Mouse (Mus musculus) B cell, adult (primary cell): Measurements from ENCODE around the gene Matk. TPM values are rescaled to one million over a fixed set of nuclear protein-coding genes. Genes with fewer than 3 reads are reported as not detected.

Experiments used
- total RNA-seq: library from RNA; stranded (reverse); gene quantifications from 4 replicates; pipeline ENCODE4 v1.2.4, GENCODE M21; 2023; ENCODE audit not compliant: inconsistent age

The Matk gene
- total RNA-seq: 22.2 to 31.3 TPM (median 26.5 TPM) in 4 replicates

DNA sequence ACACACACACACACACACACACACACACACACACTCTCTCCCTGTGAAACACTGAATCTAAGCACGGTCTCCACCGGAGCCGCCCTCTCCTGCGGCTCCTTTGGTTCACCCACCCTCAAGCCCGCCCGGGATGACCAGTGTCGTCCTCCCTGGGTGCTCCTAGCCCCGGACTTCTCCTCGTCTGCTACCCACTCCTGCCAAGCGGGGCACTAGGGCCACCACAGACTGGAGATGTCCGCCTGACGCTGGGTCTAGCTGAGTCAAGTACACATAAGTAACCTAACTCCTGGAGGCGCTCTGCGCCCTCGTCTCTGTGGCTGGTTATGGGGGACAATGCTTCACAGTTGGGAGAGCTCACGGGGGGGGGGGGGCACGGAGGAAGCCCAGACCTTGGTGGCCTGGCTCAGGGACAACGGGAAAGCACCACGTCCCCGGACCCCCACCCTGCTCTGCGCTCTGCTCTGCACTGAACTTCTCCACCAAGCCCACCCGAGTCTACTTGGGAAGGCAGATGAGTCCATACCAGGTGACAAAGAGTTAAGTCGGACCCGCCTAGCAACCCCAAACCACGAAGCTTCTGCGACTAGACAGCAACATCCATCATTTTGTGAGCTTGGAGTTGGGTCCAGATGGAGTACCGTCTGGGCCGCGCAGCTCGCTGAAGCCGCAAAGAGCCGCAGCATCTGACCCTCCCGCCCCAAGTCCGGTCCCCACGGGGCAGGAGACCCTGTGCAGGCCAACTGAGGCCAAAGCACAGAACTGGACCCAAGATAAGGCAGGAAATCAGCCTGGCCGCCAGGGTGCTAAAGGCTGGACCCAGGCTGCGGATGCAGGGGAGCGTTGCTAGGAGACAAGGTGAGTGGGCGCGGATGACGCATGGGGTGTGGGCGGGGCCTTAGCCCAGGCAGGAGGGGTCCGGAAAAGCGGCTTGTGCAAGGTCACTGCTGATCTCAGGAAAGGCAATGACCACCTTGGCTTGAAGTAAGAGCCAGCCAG lies at the start of gene Matk:
Gene Matk (plus strand): TSS at position 512 of the 996 bp plus-strand sequence.

DNA sequence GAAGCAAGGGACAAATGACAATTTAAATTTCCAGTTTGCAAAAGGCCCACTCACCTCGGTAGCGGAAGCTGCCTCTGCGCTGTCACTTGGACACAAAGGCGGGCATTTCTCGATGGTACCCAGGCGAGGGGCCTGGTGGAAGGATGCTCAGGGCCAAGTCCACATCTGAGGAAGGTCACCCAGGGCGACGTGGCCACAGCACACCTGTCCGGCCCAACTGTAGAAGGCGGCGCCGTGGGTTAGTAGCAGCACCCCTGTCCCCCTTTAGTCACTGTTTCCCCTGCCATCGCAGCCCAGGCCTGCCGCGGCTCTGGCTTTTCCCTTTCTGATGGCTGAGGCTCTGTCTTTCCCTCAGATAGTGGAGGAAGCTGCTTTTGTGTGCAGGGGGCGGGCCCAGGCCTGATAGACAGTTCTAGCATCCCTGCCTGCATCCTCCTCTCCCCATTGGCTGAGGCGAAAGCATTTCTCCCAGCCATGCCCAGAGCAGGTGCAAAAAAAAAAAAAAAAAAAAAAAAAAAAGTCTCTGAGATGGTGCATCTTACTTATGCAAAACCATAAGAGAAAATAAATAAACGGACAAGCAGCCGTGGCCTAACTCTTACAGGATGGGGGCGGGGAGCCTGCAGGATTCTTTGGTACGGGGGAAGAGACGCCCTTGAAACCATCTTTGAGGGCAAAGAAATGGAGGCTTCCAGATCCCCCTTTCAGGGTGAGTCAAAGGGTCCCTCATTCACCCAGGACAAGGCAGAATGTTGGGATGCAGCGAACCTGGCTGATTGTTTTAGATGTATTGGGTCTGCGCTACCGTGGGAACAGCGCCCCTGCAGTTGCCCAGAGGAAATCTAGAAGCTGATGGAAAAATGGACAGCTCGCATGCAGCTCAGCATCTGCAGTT lies 22.1 kb upstream of the Matk start, which contains the start of gene Atcay:
Gene Atcay (minus strand): TSS at position 396 of the 895 bp plus-strand sequence.

DNA sequence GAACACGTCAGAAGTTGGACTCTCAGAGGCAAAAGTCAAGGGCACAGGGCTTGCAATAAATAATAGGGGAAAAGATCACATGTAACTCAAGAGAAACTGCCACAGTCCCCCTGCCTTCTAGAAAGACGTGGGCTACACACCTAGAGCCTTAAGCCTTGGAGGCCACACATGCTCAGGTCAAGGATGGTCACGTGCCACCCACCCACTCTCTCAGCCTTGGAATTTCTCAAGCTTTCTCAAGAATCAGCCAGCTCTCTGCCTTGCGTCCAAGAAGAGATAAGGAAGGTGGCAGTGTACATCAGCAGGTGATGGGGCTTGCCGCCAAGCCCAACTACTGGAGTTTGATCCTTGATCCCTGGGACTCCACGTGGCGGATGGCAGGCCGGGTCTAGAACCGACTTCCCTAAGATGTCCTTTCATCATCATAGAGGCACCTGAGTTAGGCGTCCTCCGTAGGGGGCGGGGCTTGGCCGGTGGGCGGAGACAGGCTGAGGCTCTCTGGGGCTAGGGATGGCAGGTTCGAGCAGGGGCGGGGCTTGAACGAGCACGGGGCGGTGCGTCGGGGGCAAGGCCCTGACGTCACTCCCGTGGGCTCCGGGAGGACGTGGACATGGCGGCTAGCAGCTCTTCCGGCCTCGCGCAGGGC lies 20.0 kb upstream of the Matk start, which contains the start of gene Zfr2:
Gene Zfr2 (plus strand): TSS at position 576 of the 646 bp plus-strand sequence.

DNA sequence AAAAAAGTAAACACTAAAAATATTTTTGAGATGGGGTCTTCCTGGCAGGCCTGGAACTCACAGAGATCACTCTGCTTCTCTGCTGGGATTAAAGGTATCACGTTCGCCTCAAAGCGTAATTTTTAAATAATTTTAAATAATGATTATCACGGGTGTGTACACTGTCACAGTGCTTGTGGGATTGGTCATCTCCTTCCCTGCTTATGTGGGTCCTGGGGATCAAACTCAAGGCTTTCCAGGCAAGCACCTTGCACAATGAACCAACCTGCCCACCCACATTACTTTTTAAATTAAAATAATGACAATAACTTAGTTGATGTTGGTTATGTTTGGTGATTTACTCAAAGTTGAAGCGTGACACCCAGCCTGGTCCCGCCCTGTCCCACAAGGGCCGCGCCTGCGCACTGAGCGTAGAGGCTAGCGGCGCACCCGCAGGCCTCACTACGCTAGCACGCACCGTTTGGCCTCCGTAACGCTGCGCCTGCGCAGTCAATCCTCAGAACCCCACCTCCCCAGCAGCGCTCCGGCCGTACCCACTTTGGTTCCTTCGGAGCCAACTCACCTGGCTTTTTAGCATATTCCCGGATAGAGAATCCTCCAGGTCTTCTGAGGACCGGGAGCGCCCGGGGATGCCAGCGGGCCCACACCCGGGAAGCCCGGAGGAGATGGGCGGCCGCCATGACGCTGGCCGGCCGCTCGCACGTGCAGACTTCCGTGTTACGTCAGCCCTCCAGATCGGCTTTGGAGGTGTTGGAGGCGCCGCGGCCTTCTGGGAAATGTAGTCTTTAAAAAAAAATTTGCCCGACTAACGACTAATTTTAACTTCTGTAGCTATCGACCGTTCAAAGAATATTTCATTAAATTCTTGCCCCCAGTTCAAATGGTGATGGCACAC lies 13.7 kb downstream of the Matk start, which contains the start of the genes Mrpl54 and Apba3:
Gene Mrpl54 (minus strand): TSS at position 724 of the 895 bp plus-strand sequence.
Gene Apba3 (plus strand): TSS at position 750 of the 895 bp plus-strand sequence.

DNA sequence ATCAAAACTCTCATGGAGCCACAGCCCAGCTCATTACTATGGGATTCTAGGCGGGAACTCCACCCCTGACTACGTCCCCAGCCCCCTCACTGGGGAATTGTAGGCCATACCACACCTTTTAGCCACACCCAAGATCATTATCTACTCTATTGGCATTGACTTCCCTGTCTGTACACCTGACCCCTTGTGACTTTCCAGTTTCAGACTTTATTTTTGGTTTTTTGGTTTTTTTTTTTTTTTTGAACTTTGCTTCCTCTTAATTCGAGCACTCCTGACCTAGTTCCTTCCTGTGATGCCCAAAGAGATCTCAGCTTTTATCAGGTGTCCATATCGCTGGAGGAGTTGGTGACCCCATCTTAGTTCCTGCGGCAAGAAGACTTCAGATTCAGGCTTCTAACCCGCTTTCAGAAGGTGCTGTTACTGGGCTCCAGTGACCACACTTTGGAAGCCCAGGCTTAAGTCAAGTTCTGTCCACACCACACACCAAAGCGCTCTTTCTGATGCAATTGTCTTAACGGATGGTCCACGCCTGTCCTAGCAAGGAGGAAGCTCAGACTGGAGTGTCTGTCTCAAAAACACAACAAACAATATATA lies 38.9 kb downstream of the Matk start, which contains the start of gene Tjp3:
Gene Tjp3 (minus strand): TSS at position 71 of the 594 bp plus-strand sequence.

DNA sequence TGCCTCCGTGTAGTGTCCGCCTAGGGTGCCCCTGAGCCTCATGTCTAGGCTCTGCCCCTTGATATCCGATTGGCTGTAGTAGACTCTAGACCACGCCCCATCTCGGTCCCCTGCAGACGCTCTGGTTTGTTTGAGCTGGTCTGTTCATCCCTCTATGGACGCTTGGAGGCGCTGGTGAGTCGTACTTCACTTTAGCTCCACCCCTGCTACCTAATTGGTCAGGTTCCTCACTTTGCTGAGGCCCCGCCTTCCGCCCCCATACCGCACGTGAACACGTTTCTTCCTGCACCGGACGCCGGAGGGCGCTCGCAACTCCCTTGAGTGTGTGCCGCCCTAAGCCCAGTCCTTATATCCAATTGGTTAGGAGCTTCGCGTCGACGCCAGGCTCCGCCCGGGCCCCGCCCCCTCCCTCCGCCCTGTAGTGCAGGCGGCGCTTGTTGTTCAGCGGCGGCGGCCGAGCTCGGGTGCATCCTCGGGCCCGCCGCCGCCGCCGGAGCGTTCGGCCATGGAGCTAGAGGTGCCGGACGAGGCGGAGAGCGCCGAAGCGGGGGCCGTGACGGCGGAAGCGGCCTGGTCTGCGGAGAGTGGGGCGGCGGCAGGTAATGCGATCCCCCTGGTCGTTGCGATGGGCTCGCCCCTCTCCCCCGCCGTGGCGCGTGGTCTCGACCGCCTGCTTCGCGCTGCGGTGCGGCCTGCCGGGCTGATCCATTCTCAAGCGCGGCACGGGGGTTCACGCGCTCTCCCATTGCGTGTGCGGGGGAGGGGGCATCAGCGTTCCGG lies 40.0 kb downstream of the Matk start, which contains the start of gene Pip5k1c:
Gene Pip5k1c (plus strand): TSS at position 410 of the 780 bp plus-strand sequence.

Other genes with a start within 250 kb of the Matk start
- 0.19 to 0.39 TPM (median 0.22 TPM) in 3 of 4 replicates, not detected in the other for gene Gng7, start 238.0 kb upstream of the Matk start, total RNA-seq
- gene Diras1, start 227.3 kb upstream of the Matk start, total RNA-seq: not detected in 4 replicates
- 10.1 to 13.0 TPM (median 12.5 TPM) in 4 replicates for gene Slc39a3, start 215.5 kb upstream of the Matk start, total RNA-seq
- 62.6 to 68.2 TPM (median 64.7 TPM) in 4 replicates for gene Sgta, start 192.8 kb upstream of the Matk start, total RNA-seq
- gene Thop1, start 182.9 kb upstream of the Matk start, total RNA-seq: 17.0 to 20.3 TPM (median 17.5 TPM) in 4 replicates
- gene Creb3l3, start 154.1 kb upstream of the Matk start, total RNA-seq: not detected in 4 replicates
- 129 to 154 TPM (median 146 TPM) in 4 replicates for gene Map2k2, start 147.0 kb upstream of the Matk start, total RNA-seq
- gene Zbtb7a, start 117.7 kb upstream of the Matk start, total RNA-seq: 96.3 to 108 TPM (median 102 TPM) in 4 replicates
- gene Pias4, start 85.0 kb upstream of the Matk start, total RNA-seq: 56.6 to 67.0 TPM (median 64.0 TPM) in 4 replicates
- gene Eef2, start 76.3 kb upstream of the Matk start, total RNA-seq: 2,010 to 2,056 TPM (median 2,036 TPM) in 4 replicates
- gene Dapk3, start 69.9 kb upstream of the Matk start, total RNA-seq: 75.8 to 91.0 TPM (median 85.2 TPM) in 4 replicates
- not detected in 4 replicates for gene 4930442H23Rik, start 69.1 kb upstream of the Matk start, total RNA-seq
- gene Nmrk2, start 50.9 kb upstream of the Matk start, total RNA-seq: not detected in 4 replicates
- gene Atcay, start 22.1 kb upstream of the Matk start, total RNA-seq: not detected in 4 replicates
- 2.6 to 7.2 TPM (median 4.5 TPM) in 4 replicates for gene Zfr2, start 19.8 kb upstream of the Matk start, total RNA-seq
- gene Mrpl54, start 14.0 kb downstream of the Matk start, total RNA-seq: 128 to 138 TPM (median 136 TPM) in 4 replicates
- gene Apba3, start 14.0 kb downstream of the Matk start, total RNA-seq: 41.2 to 44.0 TPM (median 42.6 TPM) in 4 replicates
- gene Tjp3, start 38.6 kb downstream of the Matk start, total RNA-seq: 12.7 to 18.0 TPM (median 17.5 TPM) in 4 replicates
- 150 to 166 TPM (median 155 TPM) in 4 replicates for gene Pip5k1c, start 40.0 kb downstream of the Matk start, total RNA-seq
- gene Cactin, start 68.2 kb downstream of the Matk start, total RNA-seq: 45.1 to 49.2 TPM (median 46.9 TPM) in 4 replicates
- 3.0 to 4.6 TPM (median 3.8 TPM) in 4 replicates for gene Tbxa2r, start 75.8 kb downstream of the Matk start, total RNA-seq
- 0.42 to 1.0 TPM (median 0.82 TPM) in 4 replicates for gene Gipc3, start 90.3 kb downstream of the Matk start, total RNA-seq
- gene Hmg20b, start 97.5 kb downstream of the Matk start, total RNA-seq: 64.5 to 77.9 TPM (median 72.9 TPM) in 4 replicates
- 9.2 to 15.5 TPM (median 12.6 TPM) in 4 replicates for gene Mfsd12, start 104.6 kb downstream of the Matk start, total RNA-seq
- gene 4930404N11Rik, start 112.9 kb downstream of the Matk start, total RNA-seq: 5.8 to 7.9 TPM (median 7.7 TPM) in 4 replicates
- gene Fzr1, start 125.6 kb downstream of the Matk start, total RNA-seq: 38.8 to 48.3 TPM (median 46.2 TPM) in 4 replicates
- 33.2 to 44.7 TPM (median 38.4 TPM) in 4 replicates for gene Dohh, start 131.5 kb downstream of the Matk start, total RNA-seq
- 1.4 to 2.8 TPM (median 1.9 TPM) in 4 replicates for gene Gm48551, start 131.5 kb downstream of the Matk start, total RNA-seq
- gene Gm48552, start 136.1 kb downstream of the Matk start, total RNA-seq: 1.8 to 11.0 TPM (median 4.5 TPM) in 4 replicates
- 4.3 to 7.4 TPM (median 6.4 TPM) in 4 replicates for gene Smim24, start 140.1 kb downstream of the Matk start, total RNA-seq
- 15.2 to 21.2 TPM (median 16.2 TPM) in 4 replicates for gene Nfic, start 202.7 kb downstream of the Matk start, total RNA-seq
- gene Celf5, start 229.8 kb downstream of the Matk start, total RNA-seq: 0.13 TPM in 1 of 4 replicates, not detected in the others
- gene Ncln, start 243.5 kb downstream of the Matk start, total RNA-seq: 110 to 118 TPM (median 115 TPM) in 4 replicates
- 50.5 to 55.7 TPM (median 53.1 TPM) in 4 replicates for gene S1pr4, start 247.2 kb downstream of the Matk start, total RNA-seq